Mouse (Mus musculus) bone marrow macrophage, adult 2 months (primary cell): ENCODE measurements around the gene Tbc1d5.

Experiments used
- CTCF ChIP-seq: IDR thresholded peaks from 2 replicates; pipeline ENCODE4 v1.5.1; 2012; ENCODE audit warnings: low read depth, mild to moderate bottlenecking, low read length, moderate library complexity
- POLR2A ChIP-seq: IDR thresholded peaks from 2 replicates; pipeline ENCODE4 v1.6.1; 2012; ENCODE audit warnings: mild to moderate bottlenecking, low read depth, low read length, borderline replicate concordance

- no peak for TF ChIP-seq CTCF
- TF ChIP-seq POLR2A, result no peak
Measured at GRCm38 (mm10) chr17:51223152-51223551, 44.0 kb upstream of the Tbc1d5 start.
